Mouse (Mus musculus): ENCODE measurements around the gene Olfr156. TPM values are rescaled to one million over a fixed set of nuclear protein-coding genes. Genes with fewer than 3 reads are reported as not detected.

Gene Olfr156
- polyA plus RNA-seq (2012; fragmentation: generic; extraction: Trizol), result not detected

DNA sequence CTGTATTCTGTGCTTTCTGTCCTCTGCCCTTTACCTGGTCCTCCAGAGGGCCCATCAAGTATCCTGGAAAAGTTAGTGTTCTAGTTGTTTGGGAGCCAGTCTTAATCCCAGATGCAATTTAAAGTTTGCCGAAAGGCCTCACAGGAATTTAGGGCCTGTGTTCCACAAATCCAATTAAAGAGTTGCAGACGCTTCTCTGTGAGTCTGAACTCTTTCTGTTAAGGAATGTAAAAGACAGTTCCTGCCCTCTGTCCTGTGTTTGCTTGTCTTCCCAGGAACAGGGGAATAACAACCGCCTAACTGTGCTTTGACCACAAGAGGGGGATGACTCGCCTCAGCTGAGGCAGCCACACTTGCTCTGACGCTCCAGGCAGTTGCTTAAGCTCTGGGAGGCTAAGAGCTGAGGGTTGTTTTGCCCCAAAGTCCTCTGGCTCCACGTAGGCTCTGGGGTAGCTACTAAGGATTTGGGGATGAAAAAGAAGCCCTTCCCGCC, at the start of gene Olfr156:
Olfr156 (minus strand) TSS at position 51 of the 493 bp plus-strand sequence.
- no peaks in the 10 kb centered on the region for H3K36me3 ChIP-seq (ENCODE audit: control insufficient read depth, insufficient read depth)
- no peak within 1 kb of the TSS for H3K4me2 ChIP-seq (ENCODE audit: low read depth)
- no peaks in the 10 kb centered on the region for H3K79me2 ChIP-seq (ENCODE audit: control insufficient read depth, insufficient read depth)
- TF ChIP-seq CEBPB (IDR thresholded peaks at IDR 0.05; ENCODE audit: insufficient read depth, poor library complexity, severe bottlenecking), result no peak
- peaks cover 55% of the 10 kb centered on the region for H3K27me3 ChIP-seq (ENCODE audit: control insufficient read depth, insufficient read depth, insufficient read length)
- no peak within 1 kb of the TSS for H3ac ChIP-seq (ENCODE audit: control insufficient read depth, insufficient read length)
- no peak within 1 kb of the TSS for H3K4me3 ChIP-seq

DNA sequence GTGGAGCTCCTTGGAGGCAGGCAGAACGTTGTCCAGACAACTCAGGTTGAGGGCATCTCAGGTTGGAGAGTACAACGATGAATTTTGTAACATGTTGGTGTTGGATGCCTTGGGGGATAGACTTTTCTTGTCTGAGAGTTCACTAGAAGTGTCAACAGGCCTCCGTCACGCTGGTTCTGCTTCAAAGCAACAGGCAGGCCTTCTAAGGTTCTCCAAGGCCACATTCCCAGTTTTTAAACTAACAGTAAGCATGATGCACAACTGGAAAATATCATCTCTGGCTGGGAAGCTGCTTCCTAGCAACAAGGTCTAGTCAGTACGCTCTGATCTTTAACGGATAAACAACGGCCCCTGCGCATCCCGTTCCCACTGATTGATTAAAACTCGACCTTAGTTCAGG, 46.1 kb upstream of the Olfr156 start:
- Histone ChIP-seq H3K36me3 (ENCODE audit: control insufficient read depth, insufficient read depth) (no peaks in the 10 kb centered on the region), H3K4me2 (ENCODE audit: low read depth) (no peak overlapping the region), H3K79me2 (ENCODE audit: control insufficient read depth, insufficient read depth) (no peaks in the 10 kb centered on the region), H3ac (ENCODE audit: control insufficient read depth, insufficient read length) (no peak overlapping the region), H3K4me3 (no peak overlapping the region), H3K27me3 (ENCODE audit: control insufficient read depth, insufficient read depth, insufficient read length) (peaks cover 26% of the 10 kb centered on the region)
- TF ChIP-seq TCF3 (IDR thresholded peaks at IDR 0.05; ENCODE audit: insufficient read length, low read depth), result no peak
- no peak for TF ChIP-seq POLR2AphosphoS2 (IDR thresholded peaks at IDR 0.05; ENCODE audit: insufficient read length, low read depth)
- TF ChIP-seq MYOG (IDR thresholded peaks at IDR 0.05; ENCODE audit: control insufficient read depth in 1 of 3, insufficient read depth in 1 of 3, insufficient read length in 2 of 3, low read depth in 2 of 3), result no peak
- TF ChIP-seq MAX (IDR thresholded peaks at IDR 0.05; ENCODE audit: low read depth), result no peak
- no peak for TF ChIP-seq CEBPB (IDR thresholded peaks at IDR 0.05; ENCODE audit: insufficient read depth, poor library complexity, severe bottlenecking)
- TF ChIP-seq SRF (IDR thresholded peaks at IDR 0.05; ENCODE audit: control insufficient read depth, insufficient read length, low read depth), result no peak
- no peak for TF ChIP-seq USF1 (IDR thresholded peaks at IDR 0.05; ENCODE audit: low read depth)
- TF ChIP-seq REST (IDR thresholded peaks at IDR 0.05; ENCODE audit: insufficient read depth, insufficient read length), result no peak
- TF ChIP-seq E2F4 (IDR thresholded peaks at IDR 0.05; ENCODE audit: insufficient read depth), result no peak
- TF ChIP-seq TCF12 (IDR thresholded peaks at IDR 0.05; ENCODE audit: insufficient read depth, poor library complexity, severe bottlenecking), result no peak
- no peak for TF ChIP-seq MYOD1 (IDR thresholded peaks at IDR 0.05; ENCODE audit: control insufficient read depth in 1 of 3, insufficient read length in 2 of 3, low read depth in 2 of 3)
- no peak for TF ChIP-seq POLR2A (IDR thresholded peaks at IDR 0.05; ENCODE audit: insufficient read length, low read depth)

GRCm38 (mm10) chr4:43863298-43863697, 39.6 kb upstream of the Olfr156 start:
- Histone ChIP-seq H3K27me3 (ENCODE audit: control insufficient read depth, insufficient read depth, insufficient read length) (peaks cover 4% of the 10 kb centered on the region), H3K79me2 (ENCODE audit: control insufficient read depth, insufficient read depth) (no peaks in the 10 kb centered on the region), H3K36me3 (ENCODE audit: control insufficient read depth, insufficient read depth) (no peaks in the 10 kb centered on the region), H3K4me3 (no peak overlapping the region), H3ac (ENCODE audit: control insufficient read depth, insufficient read length) (no peak overlapping the region), H3K4me2 (ENCODE audit: low read depth) (no peak overlapping the region)
- no peak for TF ChIP-seq CEBPB (IDR thresholded peaks at IDR 0.05; ENCODE audit: insufficient read depth, poor library complexity, severe bottlenecking)
- no peak for TF ChIP-seq TCF3 (IDR thresholded peaks at IDR 0.05; ENCODE audit: insufficient read length, low read depth)
- no peak for TF ChIP-seq MYOG (IDR thresholded peaks at IDR 0.05; ENCODE audit: control insufficient read depth in 1 of 3, insufficient read depth in 1 of 3, insufficient read length in 2 of 3, low read depth in 2 of 3)
- no peak for TF ChIP-seq MAX (IDR thresholded peaks at IDR 0.05; ENCODE audit: low read depth)
- TF ChIP-seq TCF12 (IDR thresholded peaks at IDR 0.05; ENCODE audit: insufficient read depth, poor library complexity, severe bottlenecking), result no peak
- no peak for TF ChIP-seq MYOD1 (IDR thresholded peaks at IDR 0.05; ENCODE audit: control insufficient read depth in 1 of 3, insufficient read length in 2 of 3, low read depth in 2 of 3)
- TF ChIP-seq SRF (IDR thresholded peaks at IDR 0.05; ENCODE audit: control insufficient read depth, insufficient read length, low read depth), result no peak
- TF ChIP-seq E2F4 (IDR thresholded peaks at IDR 0.05; ENCODE audit: insufficient read depth), result no peak
- no peak for TF ChIP-seq USF1 (IDR thresholded peaks at IDR 0.05; ENCODE audit: low read depth)
- TF ChIP-seq POLR2AphosphoS2 (IDR thresholded peaks at IDR 0.05; ENCODE audit: insufficient read length, low read depth), result no peak
- TF ChIP-seq REST (IDR thresholded peaks at IDR 0.05; ENCODE audit: insufficient read depth, insufficient read length), result no peak
- no peak for TF ChIP-seq POLR2A (IDR thresholded peaks at IDR 0.05; ENCODE audit: insufficient read length, low read depth)

DNA sequence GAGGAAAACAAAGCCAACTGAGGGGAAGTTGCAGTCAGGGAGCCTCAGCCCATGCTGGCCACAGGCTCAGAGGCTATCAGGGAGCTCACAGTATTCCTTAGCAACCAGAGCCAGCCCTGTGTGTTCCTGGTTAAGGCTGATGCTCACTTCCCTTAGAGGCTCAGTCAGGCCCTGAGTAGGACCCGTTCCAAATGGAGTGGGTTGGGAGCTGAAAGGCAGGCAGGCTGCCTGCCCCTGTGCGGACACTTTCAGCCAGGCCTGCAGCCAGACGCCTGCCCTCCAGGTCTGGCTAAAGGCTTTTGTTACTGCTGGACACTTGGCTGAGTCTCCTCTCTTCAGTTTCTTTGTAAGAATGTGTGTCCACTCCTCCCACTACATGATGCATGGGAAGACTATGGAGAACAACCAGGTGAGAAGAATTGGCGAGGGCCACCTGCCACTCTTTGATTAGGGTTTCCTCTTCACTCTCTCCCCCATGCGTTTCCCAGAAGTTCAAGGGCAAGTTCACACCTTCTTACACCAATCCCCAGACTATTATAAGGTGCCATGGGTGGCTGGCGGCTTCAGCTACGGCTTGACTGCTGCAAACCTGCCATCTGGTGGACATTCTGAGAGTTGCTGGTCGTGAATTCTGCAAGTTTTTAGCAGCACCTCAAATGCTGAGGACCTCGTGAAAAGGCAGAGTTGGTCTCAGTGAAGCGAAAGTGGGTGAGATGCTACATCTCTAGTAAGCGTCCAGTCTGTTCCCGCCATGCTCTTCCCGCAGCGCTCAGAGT, 37.2 kb upstream of the Olfr156 start:
- H3K36me3 ChIP-seq (ENCODE audit: control insufficient read depth, insufficient read depth), result no peaks in the 10 kb centered on the region
- H3ac ChIP-seq (ENCODE audit: control insufficient read depth, insufficient read length), result no peak overlapping the region
- no peak for TF ChIP-seq SRF (IDR thresholded peaks at IDR 0.05; ENCODE audit: control insufficient read depth, insufficient read length, low read depth)
- TF ChIP-seq MYOG (IDR thresholded peaks at IDR 0.05; ENCODE audit: control insufficient read depth in 1 of 3, insufficient read depth in 1 of 3, insufficient read length in 2 of 3, low read depth in 2 of 3), result no peak
- no peak for TF ChIP-seq USF1 (IDR thresholded peaks at IDR 0.05; ENCODE audit: low read depth)
- no peak for TF ChIP-seq CEBPB (IDR thresholded peaks at IDR 0.05; ENCODE audit: insufficient read depth, poor library complexity, severe bottlenecking)
- no peak for TF ChIP-seq MYOD1 (IDR thresholded peaks at IDR 0.05; ENCODE audit: control insufficient read depth in 1 of 3, insufficient read length in 2 of 3, low read depth in 2 of 3)
- TF ChIP-seq TCF3 (IDR thresholded peaks at IDR 0.05; ENCODE audit: insufficient read length, low read depth), result no peak
- TF ChIP-seq TCF12 (IDR thresholded peaks at IDR 0.05; ENCODE audit: insufficient read depth, poor library complexity, severe bottlenecking), result no peak
- no peak for TF ChIP-seq E2F4 (IDR thresholded peaks at IDR 0.05; ENCODE audit: insufficient read depth)
- TF ChIP-seq MAX (IDR thresholded peaks at IDR 0.05; ENCODE audit: low read depth), result no peak
- TF ChIP-seq REST (IDR thresholded peaks at IDR 0.05; ENCODE audit: insufficient read depth, insufficient read length), result no peak
- TF ChIP-seq POLR2AphosphoS2 (IDR thresholded peaks at IDR 0.05; ENCODE audit: insufficient read length, low read depth), result no peak
- no peak for TF ChIP-seq POLR2A (IDR thresholded peaks at IDR 0.05; ENCODE audit: insufficient read length, low read depth)
- no peaks in the 10 kb centered on the region for H3K79me2 ChIP-seq (ENCODE audit: control insufficient read depth, insufficient read depth)
- H3K4me2 ChIP-seq (ENCODE audit: low read depth), result no peak overlapping the region
- no peak overlapping the region for H3K4me3 ChIP-seq
- peaks cover 4% of the 10 kb centered on the region for H3K27me3 ChIP-seq (ENCODE audit: control insufficient read depth, insufficient read depth, insufficient read length)
